Comparison of ENCODE assay signal across 8 mouse cellular contexts in genomic region chr17:35058911-35059892, GRCm38 (mm10). TPM values are rescaled to one million over a fixed set of nuclear protein-coding genes. Genes with fewer than 3 reads are reported as not detected.
DNase-seq lines count a peak whose midpoint lies in the region; ATAC-seq and TF ChIP-seq lines count a peak whose summit lies in the region.

TSS of gene Ddah2 (plus strand) at chr17:35059035.

- WGBS in forebrain, embryonic 10.5 days: under 1% methylated on average over 57 of the region's 57 CpGs
- under 1% methylated on average over 57 of the region's 57 CpGs for WGBS in heart, embryonic 14.5 days
- under 1% methylated on average over 57 of the region's 57 CpGs for WGBS in liver, embryonic 16.5 days (ENCODE audit: insufficient replicate concordance)
- WGBS in neural tube, embryonic 13.5 days: under 1% methylated on average over 57 of the region's 57 CpGs

- TF ChIP-seq POLR2A in testis, adult 2 months (IDR thresholded peaks at IDR 0.05; ENCODE audit: control insufficient read depth, low read depth, low read length): no peak; the same call in 1 of the 2 replicates

- TF ChIP-seq CTCF in testis, adult 2 months (IDR thresholded peaks at IDR 0.05; ENCODE audit: control insufficient read depth, insufficient read depth, insufficient replicate concordance, low read depth, low read length): 0 out of 2 replicates have a peak, but pooled peaks have one; percentile 25

- H3K4me3 ChIP-seq in forebrain, embryonic 10.5 days: peak within 1 kb of the TSS; percentile 87
- H3K4me3 ChIP-seq in heart, embryonic 14.5 days (ENCODE audit: control insufficient read depth in 1 of 2, insufficient read depth in 1 of 2, low read depth in 1 of 2, low read length in 2 of 2): peak within 1 kb of the TSS; percentile 66 to 94
- peak within 1 kb of the TSS; percentile 60 for H3K4me3 ChIP-seq in liver, embryonic 16.5 days (ENCODE audit: low read depth, low read length)
- peak within 1 kb of the TSS; percentile 79 for H3K4me3 ChIP-seq in neural tube, embryonic 13.5 days
- peak within 1 kb of the TSS; percentile 84 for H3K4me3 ChIP-seq in testis, adult 2 months (ENCODE audit: control insufficient read depth, low read depth, low read length)

- H3K4me2 ChIP-seq in heart, embryonic 14.5 days (ENCODE audit: low read length): peak within 1 kb of the TSS; percentile 93
- H3K4me2 ChIP-seq in liver, embryonic 16.5 days (ENCODE audit: low read depth, low read length): peak within 1 kb of the TSS; percentile 85
- peak within 1 kb of the TSS; percentile 94 for H3K4me2 ChIP-seq in neural tube, embryonic 13.5 days

- DNase-seq in brain, embryonic 18.5 days (ENCODE audit: low read depth, low spot score): peak; percentile 72
- DNase-seq in forebrain, embryonic 10.5 days (ENCODE audit: extremely low spot score, low spot score): peak; percentile 96
- DNase-seq in kidney, postnatal 10 days: peak; percentile 98

- peaks cover 75% of the 10 kb centered on the region for H3K36me3 ChIP-seq in forebrain, embryonic 10.5 days (replicated peaks)
- H3K36me3 ChIP-seq in heart, embryonic 14.5 days (ENCODE audit: control insufficient read depth, insufficient read depth, low read length): peaks cover 68% of the 10 kb centered on the region
- H3K36me3 ChIP-seq in liver, embryonic 16.5 days (ENCODE audit: control insufficient read depth, insufficient read depth): peaks cover 22% of the 10 kb centered on the region
- peaks cover 38% of the 10 kb centered on the region for H3K36me3 ChIP-seq in neural tube, embryonic 13.5 days
- H3K36me3 ChIP-seq in testis, adult 2 months (ENCODE audit: control insufficient read depth, insufficient read depth, low read length): no peaks in the 10 kb centered on the region

- peak within 1 kb of the TSS; percentile 91 for H3K9ac ChIP-seq in heart, embryonic 14.5 days (ENCODE audit: low read length)
- H3K9ac ChIP-seq in liver, embryonic 16.5 days (ENCODE audit: low read depth, low read length): peak within 1 kb of the TSS; percentile 59
- peak within 1 kb of the TSS; percentile 87 for H3K9ac ChIP-seq in neural tube, embryonic 13.5 days

- H3K4me1 ChIP-seq in forebrain, embryonic 10.5 days: peaks cover 44% of the 10 kb centered on the region
- H3K4me1 ChIP-seq in heart, embryonic 14.5 days (ENCODE audit: control insufficient read depth in 2 of 2, insufficient read depth in 2 of 2, low read length in 2 of 2): peaks cover 4 to 14% of the 10 kb centered on the region in 2 experiments
- peaks cover 39% of the 10 kb centered on the region for H3K4me1 ChIP-seq in liver, embryonic 16.5 days (ENCODE audit: control insufficient read depth, low read depth, low read length)
- peaks cover 30% of the 10 kb centered on the region for H3K4me1 ChIP-seq in neural tube, embryonic 13.5 days (replicated peaks)
- peaks cover 23% of the 10 kb centered on the region for H3K4me1 ChIP-seq in testis, adult 2 months (ENCODE audit: control insufficient read depth, insufficient read depth, low read length)

- ATAC-seq in CD4-positive, CD25-positive, alpha-beta regulatory T cell, adult 4 months: peak; percentile 93
- peak; percentile 93 for ATAC-seq in heart, embryonic 14.5 days (ENCODE audit: insufficient number of reproducible peaks, insufficient read depth, low FRiP score, low read depth)
- peak; percentile 77 for ATAC-seq in liver, embryonic 16.5 days (ENCODE audit: low read depth)
- peak; percentile 94 for ATAC-seq in neural tube, embryonic 13.5 days (ENCODE audit: low read depth)

- peaks cover 30% of the 10 kb centered on the region for H3K27me3 ChIP-seq in forebrain, embryonic 10.5 days (ENCODE audit: poor library complexity, severe bottlenecking)
- peaks cover 8% of the 10 kb centered on the region; the same call in 1 of the 2 replicates for H3K27me3 ChIP-seq in heart, embryonic 14.5 days (ENCODE audit: control insufficient read depth, insufficient read depth, low read length)
- H3K27me3 ChIP-seq in liver, embryonic 16.5 days (ENCODE audit: control insufficient read depth, insufficient read depth, low read depth, low read length): peaks cover 19% of the 10 kb centered on the region
- peaks cover 15% of the 10 kb centered on the region for H3K27me3 ChIP-seq in neural tube, embryonic 13.5 days
- H3K27me3 ChIP-seq in testis, adult 2 months (ENCODE audit: control insufficient read depth, insufficient read depth, low read length): no peaks in the 10 kb centered on the region

- H3K9me3 ChIP-seq in forebrain, embryonic 10.5 days: peaks cover 3% of the 10 kb centered on the region; the same call in 1 of the 2 replicates
- H3K9me3 ChIP-seq in heart, embryonic 14.5 days (ENCODE audit: control insufficient read depth, low read length): no peaks in the 10 kb centered on the region
- no peaks in the 10 kb centered on the region for H3K9me3 ChIP-seq in liver, embryonic 16.5 days (replicated peaks; ENCODE audit: control insufficient read depth, low read length)
- no peaks in the 10 kb centered on the region for H3K9me3 ChIP-seq in neural tube, embryonic 13.5 days

- H3K27ac ChIP-seq in forebrain, embryonic 10.5 days: peak within 1 kb of the TSS; percentile 98
- peak within 1 kb of the TSS; percentile 94 to 97 for H3K27ac ChIP-seq in heart, embryonic 14.5 days (replicated peaks in 1 of 2; ENCODE audit: control insufficient read depth in 1 of 2, insufficient read depth in 1 of 2, low read depth in 2 of 2, low read length in 2 of 2)
- peak within 1 kb of the TSS; percentile 52 for H3K27ac ChIP-seq in liver, embryonic 16.5 days (ENCODE audit: low read length)
- H3K27ac ChIP-seq in neural tube, embryonic 13.5 days (replicated peaks): peak within 1 kb of the TSS; percentile 87
- peak within 1 kb of the TSS; percentile 50 for H3K27ac ChIP-seq in testis, adult 2 months (ENCODE audit: control insufficient read depth, insufficient read depth, low read depth, low read length)

RNA-seq across cellular contexts. Expression of gene Ddah2, which starts in this region (rescaled TPM):
- 1 to 10 TPM; 1.1 to 6.3 TPM for polyA plus RNA-seq in CD4-positive, CD25-positive, alpha-beta regulatory T cell, adult 4 months (2017; shearing (Covaris generic))
- 414 and 441 TPM in 2 replicates for polyA plus RNA-seq in forebrain, embryonic 10.5 days (2016; fragmentation: Nextera tagmentation; extraction: Ambion mirVana)
- polyA plus RNA-seq in heart, embryonic 14.5 days (2014; fragmentation: Nextera tagmentation; extraction: Ambion mirVana): 186 and 222 TPM in 2 replicates
- polyA plus RNA-seq in liver, embryonic 16.5 days (2015; fragmentation: Nextera tagmentation; extraction: Ambion mirVana): 16.3 and 18.1 TPM in 2 replicates
- 417 and 431 TPM in 2 replicates for polyA plus RNA-seq in neural tube, embryonic 13.5 days (2015; fragmentation: Nextera tagmentation; extraction: Ambion mirVana)
- polyA plus RNA-seq in testis, adult 2 months (2012; rRNA removed): 11.1 and 14.4 TPM in 2 replicates

Comparison
In these comparisons a context has a peak if more than half of its experiments do, and no peak if none do; other contexts are left out.
1. Peak in every context shown above with its lines: DNase-seq, ATAC-seq, H3K4me3 ChIP-seq and H3K27ac ChIP-seq.